Mouse (Mus musculus) thymus, adult 2 months (tissue): ENCODE measurements around the gene Dcxr.

Source experiments
- CTCF ChIP-seq: fragments of 200-500 bp; IDR thresholded peaks from 2 replicates; pipeline ENCODE4 v1.5.1; 2012; ENCODE audit warnings: mild to moderate bottlenecking, control low read depth, low read length, moderate library complexity, borderline replicate concordance; ENCODE audit not compliant: control insufficient read depth, poor library complexity, insufficient read depth; ENCODE audit errors: extremely low read depth
- POLR2A ChIP-seq: fragments of 200-500 bp; IDR thresholded peaks from 2 replicates; pipeline ENCODE4 v1.6.1; 2012; ENCODE audit warnings: mild to moderate bottlenecking, low read length, control low read depth, moderate library complexity; ENCODE audit not compliant: control insufficient read depth, poor library complexity, insufficient read depth; ENCODE audit errors: extremely low read depth

DNA sequence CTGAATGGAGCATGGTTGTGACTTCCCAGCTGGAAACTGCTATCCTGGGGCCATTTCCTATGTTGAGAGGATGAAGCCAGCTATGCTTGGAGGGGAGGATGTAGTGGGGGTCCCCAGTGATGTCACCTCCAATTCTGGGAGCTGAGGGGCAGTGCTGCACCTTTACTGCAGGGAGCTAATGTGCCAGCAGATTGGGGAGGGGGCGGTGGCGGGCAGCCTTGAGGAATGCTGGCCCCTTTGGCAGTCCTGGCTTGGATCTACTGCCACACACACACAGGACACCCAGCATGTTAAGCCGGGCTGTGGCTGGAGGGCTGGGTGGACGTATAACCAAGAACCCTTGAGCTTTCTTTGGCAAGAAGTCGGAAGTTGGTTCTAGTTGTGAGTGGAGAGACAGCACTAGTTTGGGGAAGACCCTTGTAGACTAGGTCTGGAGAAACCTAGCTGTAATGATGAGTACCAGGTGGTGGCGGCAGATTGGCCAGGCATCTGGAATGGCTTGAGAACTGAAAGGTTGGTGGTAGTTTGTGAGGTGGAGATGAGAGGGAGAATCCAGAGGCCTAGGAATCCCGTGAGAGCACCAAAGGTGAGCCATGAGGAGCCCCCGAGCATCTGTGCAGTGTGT is 15.0 kb downstream of the Dcxr start:
- TF ChIP-seq CTCF: no peak
- TF ChIP-seq POLR2A: no peak
